Mouse (Mus musculus) lung, adult 2 months (tissue): Measurements from ENCODE around the gene Slc45a1. TPM values are rescaled to one million over a fixed set of nuclear protein-coding genes. Genes with fewer than 3 reads are reported as not detected.

ENCODE experiments used
- DNase-seq: peaks from one replicate; pipeline ENCODE4 v3.0.0; 2022
- H3K4me1 ChIP-seq: fragments of 200-500 bp; 2 replicates; pipeline ENCODE4 v1.6.1; 2011; ENCODE audit warnings: low read length; ENCODE audit not compliant: control insufficient read depth, insufficient read depth
- H3K4me3 ChIP-seq: fragments of 200-500 bp; replicated peaks from 2 replicates; pipeline ENCODE3; 2011; ENCODE audit warnings: low read depth, mild to moderate bottlenecking, control low read depth, low read length; ENCODE audit errors: extremely low read depth
- CTCF ChIP-seq: fragments of 200-500 bp; IDR thresholded peaks from 2 replicates; pipeline ENCODE4 v1.5.1; 2011; ENCODE audit warnings: mild to moderate bottlenecking, low read length, control low read depth; ENCODE audit not compliant: insufficient read depth
- POLR2A ChIP-seq: fragments of 200-500 bp; IDR thresholded peaks from 2 replicates; pipeline ENCODE4 v1.6.1; 2011; ENCODE audit warnings: low read depth, mild to moderate bottlenecking, control low read depth, low read length, borderline replicate concordance; ENCODE audit errors: extremely low read depth
- WGBS: fragments of 180-500 bp; shearing (Covaris S2); methylation state at CpG from one replicate; pipeline ENCODE4 v1.1.7; 2018; 5-methylcytosine and 5-hydroxymethylcytosine counted together
- polyA plus RNA-seq: library from polyadenylated mRNA; depleted of rRNA; stranded (reverse); fragments of >200 nt; gene quantifications from 2 replicates; pipeline ENCODE4 v1.2.3, GENCODE M21; 2012

Slc45a1 gene
- polyA plus RNA-seq, 1 experiment = not detected

- no peaks in the 10 kb centered on the region for H3K4me1 ChIP-seq
- no peak for DNase-seq
- 80% methylated on average over 7 of the region's 7 CpGs for WGBS
- H3K4me3 ChIP-seq = no peak overlapping the region
- TF ChIP-seq CTCF (peak; percentile 49), POLR2A (no peak)
Observed at GRCm38 (mm10) chr4:150664726-150665125, 12.8 kb upstream of the Slc45a1 start.

DNA sequence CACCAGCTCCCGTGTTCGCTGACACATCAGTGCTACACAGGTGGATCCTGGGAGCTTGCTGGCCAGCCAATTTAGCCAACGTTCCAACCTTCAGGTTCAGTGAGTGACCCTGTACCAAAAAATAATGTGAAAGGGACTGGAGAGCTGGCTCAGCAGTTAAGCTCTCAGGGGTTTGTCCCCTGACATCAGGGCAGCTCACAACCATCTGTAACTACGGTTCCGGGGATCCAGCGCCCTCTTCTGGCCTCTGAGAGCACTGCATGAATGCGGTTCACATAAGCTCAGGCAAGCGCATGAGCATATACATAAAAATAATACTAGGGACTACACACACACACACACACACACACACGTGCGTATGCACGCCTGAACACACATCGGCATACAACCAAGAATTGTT lies 11.2 kb upstream of the Slc45a1 start:
- 55% methylated on average over 12 of the region's 12 CpGs for WGBS
- Histone ChIP-seq H3K4me1 (no peaks in the 10 kb centered on the region), H3K4me3 (no peak overlapping the region)
- DNase-seq = peak; percentile 48
- peak; percentile 61 for TF ChIP-seq CTCF
- no peak for TF ChIP-seq POLR2A

DNA sequence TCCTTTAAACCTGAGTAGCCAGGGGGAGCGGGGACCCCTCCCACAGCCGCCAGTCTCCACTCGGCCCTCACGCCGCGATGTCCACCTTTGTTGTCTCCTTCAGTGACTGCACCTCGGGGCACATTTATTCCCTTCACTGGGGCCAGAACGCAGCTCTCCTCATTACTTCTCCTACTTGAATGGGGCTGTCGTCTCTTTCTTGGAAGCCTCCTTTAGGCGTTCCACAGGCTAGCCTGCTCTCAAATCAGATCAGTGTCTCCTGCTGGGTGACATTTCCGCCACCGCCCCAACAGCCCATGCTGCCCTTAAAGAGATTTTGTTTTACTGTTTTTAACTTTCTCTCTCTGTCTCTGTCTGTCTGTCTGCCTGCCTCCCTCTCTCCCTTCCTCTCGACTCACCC lies 9.9 kb upstream of the Slc45a1 start:
- Histone ChIP-seq H3K4me1 (no peaks in the 10 kb centered on the region), H3K4me3 (no peak overlapping the region)
- 16% methylated on average over 13 of the region's 13 CpGs for WGBS
- TF ChIP-seq POLR2A (no peak), CTCF (no peak)
- no peak for DNase-seq

- 67% methylated on average over 9 of the region's 9 CpGs for WGBS
- TF ChIP-seq POLR2A (no peak), CTCF (peak; percentile 40)
Observed at GRCm38 (mm10) chr4:150659926-150660610, 8.1 kb upstream of the Slc45a1 start.

GRCm38 (mm10) chr4:150656504-150656903 lies 4.5 kb upstream of the Slc45a1 start:
- no peak for TF ChIP-seq CTCF
- no peak for TF ChIP-seq POLR2A
- DNase-seq = no peak
- WGBS = 80% methylated on average over 6 of the region's 6 CpGs
- no peak overlapping the region for H3K4me3 ChIP-seq
- H3K4me1 ChIP-seq = no peaks in the 10 kb centered on the region

More at GRCm38 (mm10) chr4:150659926-150660610, 8.1 kb upstream of the Slc45a1 start:
- Histone ChIP-seq H3K4me3 (no peak overlapping the region), H3K4me1 (no peaks in the 10 kb centered on the region)
- no peak for DNase-seq

GRCm38 (mm10) chr4:150655989-150656388 lies 4.0 kb upstream of the Slc45a1 start:
- 5% methylated on average over 17 of the region's 17 CpGs for WGBS
- Histone ChIP-seq H3K4me3 (no peak overlapping the region), H3K4me1 (no peaks in the 10 kb centered on the region)
- peak; percentile 78 for DNase-seq
- TF ChIP-seq CTCF (peak; percentile 94), POLR2A (no peak)

DNA sequence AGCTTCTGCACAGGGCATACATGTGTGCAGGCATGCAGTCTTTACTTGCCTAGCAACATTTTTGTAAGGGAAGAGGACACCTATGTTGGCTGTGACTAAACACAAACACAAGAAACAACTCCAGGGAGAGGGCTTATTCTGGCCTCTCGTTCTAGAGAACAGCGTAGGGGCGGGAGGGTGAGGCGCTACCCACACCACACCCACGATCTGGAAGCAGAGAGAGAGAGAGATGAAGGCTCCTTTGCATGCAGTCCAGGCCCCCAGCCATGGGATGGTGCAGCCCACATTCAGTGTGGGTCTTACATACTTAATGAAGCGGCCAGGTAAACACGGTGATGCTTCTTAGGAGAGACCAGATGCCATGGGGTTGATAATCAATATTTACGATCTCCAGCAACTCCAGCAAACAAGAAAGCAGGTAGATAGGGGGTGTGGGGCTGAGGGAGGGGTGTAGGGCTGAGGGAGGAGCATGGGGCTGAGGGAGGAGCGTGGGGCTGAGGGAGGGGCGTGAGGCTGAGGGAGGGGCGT lies 1.2 kb upstream of the Slc45a1 start:
- no peak for DNase-seq
- WGBS = 38% methylated on average over 10 of the region's 11 CpGs
- no peak for TF ChIP-seq POLR2A
- TF ChIP-seq CTCF = no peak
- Histone ChIP-seq H3K4me3 (no peak overlapping the region), H3K4me1 (no peaks in the 10 kb centered on the region)

DNA sequence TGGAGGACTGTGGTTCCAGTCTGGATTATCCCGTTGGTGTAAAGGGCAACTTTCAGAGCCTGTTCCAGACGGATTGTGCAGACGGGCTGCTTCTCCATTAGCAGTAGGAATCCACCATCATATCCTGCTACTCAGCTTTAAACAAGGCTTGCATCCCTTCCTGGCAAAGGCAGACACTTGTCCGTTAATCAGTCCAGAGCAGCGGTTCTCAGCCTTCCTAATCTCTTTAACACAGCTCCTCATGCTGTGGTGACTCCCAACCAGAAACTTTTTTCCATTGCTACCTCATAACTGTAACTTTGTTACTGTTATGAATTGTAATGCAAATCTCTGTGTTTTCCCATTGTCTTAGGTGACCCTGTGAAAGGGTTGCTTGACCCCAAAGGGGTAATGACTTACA lies 2.6 kb downstream of the Slc45a1 start:
- 67% methylated on average over 5 of the region's 5 CpGs for WGBS
- TF ChIP-seq POLR2A = no peak
- no peak for TF ChIP-seq CTCF
- DNase-seq = no peak

DNA sequence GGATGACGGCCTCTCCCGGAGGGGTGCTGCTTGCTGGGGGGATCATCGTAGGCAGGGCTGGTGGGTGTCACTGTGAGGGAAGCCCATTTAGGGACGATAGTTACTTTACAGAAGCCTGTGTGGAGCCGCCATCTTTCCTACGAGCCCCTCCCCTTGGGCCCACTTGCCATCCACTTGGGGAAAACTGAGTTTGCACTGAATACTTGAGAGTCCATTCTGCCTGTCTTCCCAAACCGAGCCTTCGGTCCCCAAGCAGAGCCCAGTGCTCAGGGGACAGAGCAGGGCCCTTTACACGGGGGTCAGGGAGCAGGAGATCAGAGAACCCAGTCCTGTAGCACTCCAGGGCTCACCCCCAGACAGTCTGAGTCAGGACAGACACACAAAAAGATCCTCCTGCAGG lies 7.7 kb downstream of the Slc45a1 start:
- H3K4me1 ChIP-seq = no peaks in the 10 kb centered on the region
- TF ChIP-seq POLR2A (no peak), CTCF (no peak)
- WGBS = 85% methylated on average over 9 of the region's 9 CpGs
- no peak for DNase-seq
- no peak overlapping the region for H3K4me3 ChIP-seq

More for the DNA sequence above, 2.6 kb downstream of the Slc45a1 start:
- Histone ChIP-seq H3K4me1 (no peaks in the 10 kb centered on the region), H3K4me3 (no peak overlapping the region)

DNA sequence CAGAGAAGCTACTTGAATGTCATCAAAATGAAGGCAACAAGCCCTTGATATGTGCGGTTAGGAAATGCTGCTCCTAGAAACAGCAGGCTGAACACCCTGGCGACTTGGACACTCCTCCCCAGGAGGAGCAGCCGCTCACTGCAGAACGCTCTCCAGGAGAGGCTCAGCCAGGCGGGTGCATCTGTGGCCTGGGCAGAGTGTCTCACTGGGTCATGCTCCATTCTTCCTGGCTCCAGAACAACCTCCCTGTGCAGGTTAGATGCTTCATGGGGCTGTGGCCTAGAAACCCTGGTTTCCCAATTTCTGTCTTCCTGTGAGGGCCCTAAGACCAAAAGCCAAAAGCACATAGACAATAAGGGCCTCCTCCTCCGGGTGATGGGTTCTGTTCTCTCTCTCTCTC lies 15.3 kb downstream of the Slc45a1 start:
- no peak for TF ChIP-seq CTCF
- TF ChIP-seq POLR2A = no peak
- H3K4me3 ChIP-seq = no peak overlapping the region
- no peak for DNase-seq
- no peaks in the 10 kb centered on the region for H3K4me1 ChIP-seq
- WGBS = 75% methylated on average over 6 of the region's 6 CpGs
